Mouse (Mus musculus): ENCODE results near the gene 2410004B18Rik.

DNA sequence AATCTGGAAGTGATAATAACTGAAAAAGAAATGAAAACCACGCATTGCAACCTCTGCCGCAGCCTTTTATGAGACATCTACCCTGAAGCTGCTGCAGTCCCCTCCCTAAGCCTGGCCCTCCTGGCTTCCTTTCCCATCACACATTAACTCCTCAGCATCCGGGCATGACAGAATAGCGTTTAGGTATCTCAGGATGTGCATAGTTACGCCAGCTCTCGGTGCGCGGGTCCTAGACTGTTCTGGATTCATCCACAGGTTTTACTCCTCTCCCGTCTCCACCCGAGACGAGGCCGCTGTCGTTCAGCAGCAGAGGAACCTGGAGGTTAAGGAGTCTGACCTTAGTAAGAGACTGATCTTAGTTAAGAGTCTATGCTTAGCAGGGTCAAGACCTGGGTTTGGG lies 53.3 kb downstream of the 2410004B18Rik start:
- TF ChIP-seq POLR2A (IDR thresholded peaks at IDR 0.05; ENCODE audit: extremely low read depth, insufficient read depth, low read length) (no peak), CTCF (IDR thresholded peaks at IDR 0.05; ENCODE audit: low read depth, low read length) (no peak)
